Mouse (Mus musculus): Measurements from ENCODE around the gene Ppt2. TPM values are rescaled to one million over a fixed set of nuclear protein-coding genes. Genes with fewer than 3 reads are reported as not detected.
A peak's percentile ranks its signal among the peaks of the same experiment; 100 is the strongest.

Ppt2 gene
- polyA plus RNA-seq, 1 experiment: 118 TPM

DNA sequence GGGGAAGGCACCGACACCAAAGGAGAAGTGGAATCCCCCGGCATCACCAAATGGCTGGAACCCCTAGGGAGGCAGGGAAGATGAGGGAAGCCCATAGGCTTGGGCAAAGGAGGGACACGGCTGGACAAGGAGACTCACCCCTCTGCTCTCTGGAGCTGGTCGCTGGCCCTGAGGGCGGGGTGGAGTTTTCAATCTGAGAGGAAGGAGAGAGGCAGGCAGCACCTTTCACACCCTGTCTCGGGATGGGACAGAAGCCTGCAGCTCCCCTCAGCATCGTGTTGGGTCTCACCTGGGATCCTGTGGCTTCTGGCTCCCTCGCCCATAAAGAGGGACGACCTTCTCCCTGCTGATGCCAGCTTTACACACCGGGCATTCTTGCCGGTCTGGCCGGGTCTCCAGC lies 26.5 kb downstream of the Ppt2 start:
- peaks cover 8% of the 10 kb centered on the region for H3K4me1 ChIP-seq (ENCODE audit: control insufficient read depth, insufficient read depth, low read length)
- H3K4me3 ChIP-seq (ENCODE audit: insufficient read depth, low read length): no peak overlapping the region
- no peak overlapping the region for H3K27ac ChIP-seq (ENCODE audit: insufficient read depth, low read depth, low read length)
- TF ChIP-seq POLR2A (IDR thresholded peaks at IDR 0.05; ENCODE audit: borderline replicate concordance, low read depth, low read length) (no peak), CTCF (IDR thresholded peaks at IDR 0.05; ENCODE audit: low read depth, low read length) (no peak)

DNA sequence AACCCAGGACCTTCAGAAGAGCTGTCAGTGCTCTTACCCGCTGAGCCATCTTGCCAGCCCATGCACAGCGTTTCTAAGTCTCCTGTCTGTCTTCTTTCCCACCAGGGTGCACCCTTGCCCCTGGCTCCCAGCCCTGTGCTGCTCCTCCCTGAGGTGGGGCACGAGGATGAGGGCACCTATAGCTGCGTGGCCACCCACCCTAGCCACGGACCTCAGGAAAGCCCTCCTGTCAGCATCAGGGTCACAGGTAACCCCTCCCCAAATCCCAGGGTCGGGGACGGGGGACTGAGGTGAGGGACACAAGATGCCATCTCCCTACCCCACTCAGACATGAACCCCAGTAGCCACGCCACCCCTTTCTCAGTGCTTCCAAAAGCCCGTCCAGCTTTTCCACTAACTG lies 28.4 kb downstream of the Ppt2 start:
- peaks cover 5% of the 10 kb centered on the region; the same call in 1 of the 2 replicates for H3K4me1 ChIP-seq (ENCODE audit: control insufficient read depth, insufficient read depth, low read length)
- no peak overlapping the region for H3K4me3 ChIP-seq (ENCODE audit: insufficient read depth, low read length)
- no peak overlapping the region for H3K27ac ChIP-seq (ENCODE audit: insufficient read depth, low read depth, low read length)
- no peak for TF ChIP-seq CTCF (IDR thresholded peaks at IDR 0.05; ENCODE audit: low read depth, low read length)
- no peak for TF ChIP-seq POLR2A (IDR thresholded peaks at IDR 0.05; ENCODE audit: borderline replicate concordance, low read depth, low read length)

DNA sequence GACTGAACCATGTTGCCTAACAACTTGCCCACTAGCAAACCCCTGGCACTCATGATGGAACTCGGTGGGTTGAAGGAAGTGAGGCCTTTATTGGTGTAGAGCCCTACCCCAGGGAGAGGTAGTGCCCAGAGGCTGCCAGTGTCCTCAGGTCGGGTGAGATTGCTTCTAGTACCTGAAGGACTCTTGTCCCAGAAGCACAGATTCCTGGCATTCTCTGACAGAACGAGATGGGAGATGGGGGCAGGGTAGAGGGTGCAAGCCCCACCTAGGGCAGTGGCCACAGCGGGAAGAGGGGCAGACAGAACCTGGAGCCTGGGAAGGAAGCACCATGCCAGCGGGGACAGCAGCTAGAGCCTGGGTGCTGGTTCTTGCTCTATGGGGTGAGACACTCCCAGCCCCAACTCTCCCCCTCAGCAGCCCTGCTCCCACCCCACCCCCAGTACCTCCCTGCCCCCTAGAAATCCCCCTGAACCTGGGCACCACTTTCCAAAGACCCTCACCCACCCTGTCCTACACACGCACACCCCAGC lies 30.7 kb downstream of the Ppt2 start, which contains the start of gene Ager:
TSS of gene Ager (plus strand) at position 297 of the 530 bp plus-strand sequence.
- H3K27ac ChIP-seq (ENCODE audit: insufficient read depth, low read depth, low read length): no peak within 1 kb of the TSS
- TF ChIP-seq POLR2A (IDR thresholded peaks at IDR 0.05; ENCODE audit: borderline replicate concordance, low read depth, low read length) (no peak), CTCF (IDR thresholded peaks at IDR 0.05; ENCODE audit: low read depth, low read length) (no peak)
- H3K4me3 ChIP-seq (ENCODE audit: insufficient read depth, low read length): no peak within 1 kb of the TSS
- peaks cover 1% of the 10 kb centered on the region; the same call in 1 of the 2 replicates for H3K4me1 ChIP-seq (ENCODE audit: control insufficient read depth, insufficient read depth, low read length)

DNA sequence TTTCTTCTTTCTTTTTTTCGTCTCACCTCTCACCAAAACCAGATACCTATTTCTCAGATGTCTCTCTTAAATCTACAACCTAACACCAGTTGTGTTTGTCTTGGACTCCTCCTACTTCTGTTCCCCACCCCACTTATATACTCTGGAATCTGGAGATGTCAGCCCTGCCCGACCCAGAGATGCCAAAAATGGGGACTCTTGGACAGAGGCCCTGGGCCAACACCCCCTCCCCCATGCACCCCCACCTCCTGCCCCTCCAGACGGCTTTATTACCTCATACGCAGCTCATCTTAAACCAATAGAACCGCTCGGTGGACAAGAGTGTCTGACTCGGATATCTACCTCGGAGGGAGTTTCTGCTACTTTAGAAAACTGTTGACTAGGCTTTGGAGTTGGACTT lies 32.2 kb downstream of the Ppt2 start:
- TF ChIP-seq CTCF (IDR thresholded peaks at IDR 0.05; ENCODE audit: low read depth, low read length) (no peak), POLR2A (IDR thresholded peaks at IDR 0.05; ENCODE audit: borderline replicate concordance, low read depth, low read length) (no peak)
- peaks cover 2% of the 10 kb centered on the region for H3K4me1 ChIP-seq (ENCODE audit: control insufficient read depth, insufficient read depth, low read length)
- no peak overlapping the region for H3K27ac ChIP-seq (ENCODE audit: insufficient read depth, low read depth, low read length)
- H3K4me3 ChIP-seq (ENCODE audit: insufficient read depth, low read length): no peak overlapping the region

DNA sequence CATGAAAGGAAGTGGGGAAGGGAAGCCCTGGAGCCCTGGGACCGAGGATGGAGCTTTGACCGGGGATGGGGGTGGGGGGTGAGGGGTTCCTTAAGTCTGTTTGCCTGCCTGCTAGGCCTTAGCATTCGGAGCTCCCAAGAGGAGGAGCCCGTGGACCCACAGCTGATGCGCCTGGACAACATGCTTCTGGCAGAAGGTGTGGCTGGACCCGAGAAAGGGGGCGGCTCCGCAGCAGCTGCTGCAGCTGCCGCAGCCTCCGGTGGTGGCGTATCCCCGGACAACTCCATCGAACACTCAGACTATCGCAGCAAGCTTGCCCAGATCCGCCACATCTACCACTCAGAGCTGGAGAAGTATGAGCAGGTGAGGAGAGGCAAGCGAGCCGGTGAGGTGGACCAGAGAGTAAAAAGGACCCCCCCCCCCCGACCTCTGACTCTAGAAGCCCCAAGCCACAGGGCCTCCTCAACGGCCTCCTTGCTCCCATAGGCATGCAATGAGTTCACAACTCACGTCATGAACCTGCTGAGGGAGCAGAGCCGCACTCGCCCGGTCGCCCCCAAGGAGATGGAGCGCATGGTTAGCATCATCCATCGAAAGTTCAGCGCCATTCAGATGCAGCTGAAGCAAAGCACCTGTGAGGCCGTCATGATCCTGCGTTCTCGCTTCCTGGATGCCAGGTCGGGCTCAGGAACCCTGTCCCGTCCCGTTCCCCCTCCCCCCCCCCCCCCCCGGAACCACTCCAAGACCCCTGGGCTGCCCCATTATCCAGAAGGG lies 34.4 kb downstream of the Ppt2 start:
- peaks cover 9% of the 10 kb centered on the region for H3K4me1 ChIP-seq (ENCODE audit: control insufficient read depth, insufficient read depth, low read length)
- peak overlapping the region; percentile 68 for H3K4me3 ChIP-seq (ENCODE audit: insufficient read depth, low read length)
- H3K27ac ChIP-seq (ENCODE audit: insufficient read depth, low read depth, low read length): no peak overlapping the region
- TF ChIP-seq POLR2A (IDR thresholded peaks at IDR 0.05; ENCODE audit: borderline replicate concordance, low read depth, low read length) (no peak), CTCF (IDR thresholded peaks at IDR 0.05; ENCODE audit: low read depth, low read length) (no peak)

DNA sequence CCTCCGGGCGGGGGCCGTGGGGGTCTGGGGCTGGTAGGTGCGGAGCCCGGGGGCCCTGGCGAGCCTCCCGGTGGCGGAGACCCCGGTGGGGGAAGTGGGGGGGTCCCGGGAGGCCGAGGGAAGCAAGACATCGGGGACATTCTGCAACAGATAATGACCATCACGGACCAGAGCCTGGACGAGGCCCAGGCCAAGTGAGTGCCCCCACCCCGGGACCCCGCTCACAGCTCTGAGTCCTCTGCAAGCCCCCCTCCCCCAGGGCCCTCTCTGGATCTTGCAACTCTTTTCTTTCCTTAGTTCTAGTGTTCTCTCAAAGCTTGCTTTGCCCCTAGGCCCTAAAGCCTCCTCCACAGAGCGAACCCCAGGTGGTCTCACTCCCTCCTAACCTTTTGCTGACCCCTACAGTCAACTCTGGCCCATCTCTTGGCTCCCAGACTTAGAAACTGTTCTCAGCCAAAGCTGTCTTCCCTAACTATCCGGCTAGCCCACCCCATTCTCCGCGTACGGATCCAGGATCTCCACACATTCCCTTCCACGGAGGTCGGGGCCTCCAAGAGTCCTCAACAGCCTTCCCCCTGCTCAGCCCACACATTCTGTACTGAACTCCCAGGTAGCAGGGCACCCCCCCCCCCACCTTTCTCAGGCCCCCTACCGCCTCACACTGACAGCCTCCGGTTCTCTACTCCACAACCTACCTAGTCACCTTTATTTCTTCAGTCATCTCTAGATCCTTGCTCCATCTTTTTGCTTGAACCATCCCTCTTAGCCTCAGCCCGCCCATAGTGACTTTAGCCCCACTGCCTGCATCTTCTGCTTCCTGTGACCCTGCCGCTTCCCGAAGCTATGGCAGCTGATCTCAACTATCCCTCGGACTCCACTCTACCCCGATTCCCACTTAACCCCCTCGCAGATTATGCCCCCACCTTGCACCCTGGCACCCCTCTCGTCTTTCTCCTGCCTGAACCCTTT lies 35.4 kb downstream of the Ppt2 start:
- H3K27ac ChIP-seq (ENCODE audit: insufficient read depth, low read depth, low read length): peak overlapping the region; percentile 69
- no peak for TF ChIP-seq POLR2A (IDR thresholded peaks at IDR 0.05; ENCODE audit: borderline replicate concordance, low read depth, low read length)
- H3K4me1 ChIP-seq (ENCODE audit: control insufficient read depth, insufficient read depth, low read length): peaks cover 13% of the 10 kb centered on the region
- H3K4me3 ChIP-seq (ENCODE audit: insufficient read depth, low read length): peak overlapping the region; percentile 68

DNA sequence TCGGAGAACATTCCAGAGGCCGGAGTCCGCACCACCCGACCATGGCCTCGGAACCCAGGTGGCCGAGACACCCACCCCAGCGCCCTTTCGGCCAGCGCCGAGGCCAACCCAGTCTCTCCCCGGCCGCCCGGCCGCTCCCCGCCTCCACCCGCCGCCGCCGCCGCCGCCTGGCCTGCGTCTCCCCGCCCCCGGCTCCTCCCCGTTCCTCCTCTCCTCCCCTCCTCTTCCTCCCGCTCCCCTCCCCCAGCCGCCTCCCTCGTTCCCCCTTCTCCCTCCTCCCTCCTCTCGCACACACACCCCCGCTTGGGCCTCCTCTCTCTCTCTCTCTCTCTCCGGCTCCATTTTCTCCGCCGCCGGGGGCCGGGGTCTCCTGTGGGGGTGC lies 36.3 kb downstream of the Ppt2 start:
- Histone ChIP-seq H3K4me1 (ENCODE audit: control insufficient read depth, insufficient read depth, low read length) (peaks cover 13% of the 10 kb centered on the region), H3K4me3 (ENCODE audit: insufficient read depth, low read length) (peak overlapping the region; percentile 68), H3K27ac (ENCODE audit: insufficient read depth, low read depth, low read length) (peak overlapping the region; percentile 95)
- no peak for TF ChIP-seq CTCF (IDR thresholded peaks at IDR 0.05; ENCODE audit: low read depth, low read length)
- TF ChIP-seq POLR2A (IDR thresholded peaks at IDR 0.05; ENCODE audit: borderline replicate concordance, low read depth, low read length): no peak

DNA sequence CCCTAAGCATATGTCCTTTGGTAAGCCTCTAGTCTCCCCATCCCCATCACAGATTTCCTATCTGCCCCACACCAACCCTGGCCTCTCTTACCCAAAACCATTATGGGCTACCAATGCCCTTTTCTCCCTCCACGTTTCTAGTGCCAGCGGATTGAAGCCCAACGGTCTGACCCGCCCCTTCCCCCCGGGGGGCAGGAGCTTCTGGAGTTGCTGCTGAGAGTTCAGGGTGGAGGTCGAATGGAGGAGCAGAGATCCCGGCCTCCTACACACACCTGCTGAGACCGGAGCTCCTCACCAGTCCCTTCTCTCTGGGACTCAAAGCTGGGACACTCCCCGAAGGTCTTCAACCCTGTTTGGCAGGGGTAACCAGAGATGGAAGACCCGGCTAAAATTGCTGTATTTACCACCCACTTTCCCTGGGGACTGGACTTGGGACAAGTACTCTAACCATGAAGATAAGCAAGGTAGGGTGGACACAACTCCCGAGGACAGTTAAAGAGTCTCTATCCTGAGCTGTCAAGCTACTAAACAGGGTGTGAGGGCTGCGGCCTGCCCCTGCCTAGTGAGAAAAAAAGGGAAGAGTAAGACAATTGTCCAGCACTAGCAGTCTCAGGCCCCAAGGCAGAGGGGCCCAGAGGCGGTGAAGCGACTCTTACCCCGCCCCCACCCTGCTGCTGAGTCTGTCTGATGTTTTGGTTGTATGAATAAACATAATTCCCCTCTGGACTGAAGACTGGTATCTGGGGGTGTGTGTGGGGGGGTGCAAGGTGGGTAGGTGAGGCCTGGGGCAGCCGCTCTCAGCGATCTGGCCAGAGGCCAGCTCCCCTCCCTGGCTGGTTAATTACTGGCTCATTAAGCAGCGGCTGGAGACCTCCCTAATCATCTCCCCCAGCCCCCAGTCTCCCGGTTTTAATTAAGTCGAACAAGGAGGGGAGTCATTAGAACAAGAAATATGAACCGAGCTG lies 37.0 kb downstream of the Ppt2 start, which contains the start of gene Pbx2:
TSS of gene Pbx2 (plus strand) at position 238 of the 965 bp plus-strand sequence.
- TF ChIP-seq POLR2A (IDR thresholded peaks at IDR 0.05; ENCODE audit: borderline replicate concordance, low read depth, low read length) (no peak), CTCF (IDR thresholded peaks at IDR 0.05; ENCODE audit: low read depth, low read length) (no peak)
- peaks cover 17% of the 10 kb centered on the region for H3K4me1 ChIP-seq (ENCODE audit: control insufficient read depth, insufficient read depth, low read length)
- H3K27ac ChIP-seq (ENCODE audit: insufficient read depth, low read depth, low read length): peak within 1 kb of the TSS; percentile 95
- peak within 1 kb of the TSS; percentile 68 for H3K4me3 ChIP-seq (ENCODE audit: insufficient read depth, low read length)

Data from bone marrow macrophage, adult 2 months (primary cell).